Mouse (Mus musculus) lung, embryonic 16.5 days (tissue): ENCODE measurements around the gene Ccdc136. TPM values are rescaled to one million over a fixed set of nuclear protein-coding genes. Genes with fewer than 3 reads are reported as not detected.

Source experiments
- ATAC-seq: fragments of 200-750 bp; cut with Nextera tagmentation; 2 replicates; pipeline ENCODE4 v1.8.0; 2017; ENCODE audit warnings: low read depth, mild to moderate bottlenecking, moderate library complexity
- H3K27ac ChIP-seq: fragments of 300-500 bp; sonication (generic); 2 replicates; pipeline ENCODE4 v1.5.1; 2014; ENCODE audit warnings: mild to moderate bottlenecking, control low read depth, low read length
- H3K27me3 ChIP-seq: fragments of 300-500 bp; sonication (generic); 2 replicates; pipeline ENCODE4 v1.6.1; 2014; ENCODE audit warnings: low read depth, low read length, mixed read lengths; ENCODE audit not compliant: control insufficient read depth, insufficient read depth
- H3K36me3 ChIP-seq: fragments of 300-500 bp; sonication (generic); 2 replicates; pipeline ENCODE4 v1.6.1; 2014; ENCODE audit warnings: low read length; ENCODE audit not compliant: control insufficient read depth, insufficient read depth
- H3K4me1 ChIP-seq: fragments of 300-500 bp; sonication (generic); replicated peaks from 2 replicates; pipeline ENCODE4 v1.6.1; 2014; ENCODE audit warnings: low read length, mixed read lengths; ENCODE audit not compliant: control insufficient read depth, insufficient read depth
- H3K4me2 ChIP-seq: fragments of 300-500 bp; sonication (generic); 2 replicates; pipeline ENCODE4 v1.6.1; 2014; ENCODE audit warnings: low read depth, low read length, control low read depth
- H3K4me3 ChIP-seq: fragments of 300-500 bp; sonication (generic); 2 replicates; pipeline ENCODE4 v1.5.1; 2014; ENCODE audit warnings: mild to moderate bottlenecking, low read length, control low read depth
- H3K9ac ChIP-seq: fragments of 300-500 bp; sonication (generic); 2 replicates; pipeline ENCODE4 v1.6.1; 2014; ENCODE audit warnings: low read length, control low read depth
- H3K9me3 ChIP-seq: fragments of 300-500 bp; sonication (generic); 2 replicates; pipeline ENCODE4 v1.6.1; 2016; ENCODE audit warnings: low read length; ENCODE audit not compliant: control insufficient read depth
- WGBS: fragments of 180-500 bp; shearing (Covaris S2); extraction: QIAGEN DNeasy Blood & Tissue Kit; methylation state at CpG from one replicate; pipeline ENCODE4 v1.1.7; 2014; 5-methylcytosine and 5-hydroxymethylcytosine counted together
- polyA plus RNA-seq: library from polyadenylated mRNA; unstranded; fragments of >200 nt; fragmentation: Nextera tagmentation; extraction: Ambion mirVana; gene quantifications from 2 replicates; pipeline ENCODE4 v1.2.1, GENCODE M21; 2015

The Ccdc136 gene
- polyA plus RNA-seq, 1 experiment from 2014 or later = 13.8 TPM

DNA sequence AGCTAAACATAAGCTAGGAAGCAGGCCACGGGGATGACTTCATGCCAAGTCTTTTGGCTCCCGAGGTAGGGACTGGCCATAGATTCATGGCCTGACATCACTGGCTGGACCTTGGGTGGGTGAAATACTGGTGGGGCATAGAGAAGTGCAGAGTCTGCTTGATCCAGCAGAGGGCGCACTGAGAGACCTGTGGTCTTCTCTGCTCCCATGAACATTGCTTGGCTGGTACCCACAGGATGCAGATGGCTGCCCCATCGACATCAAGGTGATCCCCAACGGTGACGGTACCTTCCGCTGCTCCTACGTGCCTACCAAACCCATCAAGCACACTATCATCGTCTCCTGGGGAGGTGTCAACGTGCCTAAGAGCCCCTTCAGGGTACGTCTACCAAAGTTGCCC is 48.7 kb downstream of the Ccdc136 start:
- no peak overlapping the region for H3K27ac ChIP-seq
- H3K4me3 ChIP-seq = no peak overlapping the region
- no peaks in the 10 kb centered on the region for H3K4me1 ChIP-seq
- H3K9me3 ChIP-seq = no peaks in the 10 kb centered on the region
- ATAC-seq = 0 out of 2 replicates have a peak, but pooled peaks have one; percentile 3
- no peak overlapping the region for H3K4me2 ChIP-seq
- no peaks in the 10 kb centered on the region for H3K27me3 ChIP-seq
- H3K36me3 ChIP-seq = no peaks in the 10 kb centered on the region
- H3K9ac ChIP-seq = no peak overlapping the region
- WGBS = 67% methylated on average over 11 of the region's 11 CpGs

DNA sequence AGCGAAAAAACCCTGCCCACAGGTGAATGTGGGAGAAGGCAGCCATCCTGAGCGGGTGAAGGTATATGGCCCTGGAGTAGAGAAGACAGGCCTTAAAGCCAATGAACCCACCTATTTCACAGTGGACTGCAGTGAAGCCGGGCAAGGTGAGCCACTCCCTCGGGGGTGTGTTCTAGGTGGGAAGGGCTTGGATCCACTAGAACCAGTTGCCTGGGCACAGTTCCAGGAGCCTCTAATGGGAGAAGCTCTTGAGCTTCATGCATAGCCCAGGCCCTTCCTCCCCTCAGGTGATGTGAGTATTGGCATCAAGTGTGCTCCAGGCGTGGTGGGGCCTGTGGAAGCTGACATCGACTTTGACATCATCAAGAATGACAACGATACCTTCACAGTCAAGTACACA is 49.2 kb downstream of the Ccdc136 start:
- Histone ChIP-seq H3K4me1 (no peaks in the 10 kb centered on the region), H3K4me2 (no peak overlapping the region), H3K4me3 (no peak overlapping the region), H3K9me3 (no peaks in the 10 kb centered on the region), H3K27me3 (no peaks in the 10 kb centered on the region), H3K27ac (no peak overlapping the region), H3K36me3 (no peaks in the 10 kb centered on the region), H3K9ac (no peak overlapping the region)
- peak; percentile 64 for ATAC-seq
- WGBS = 70% methylated on average over 7 of the region's 7 CpGs

DNA sequence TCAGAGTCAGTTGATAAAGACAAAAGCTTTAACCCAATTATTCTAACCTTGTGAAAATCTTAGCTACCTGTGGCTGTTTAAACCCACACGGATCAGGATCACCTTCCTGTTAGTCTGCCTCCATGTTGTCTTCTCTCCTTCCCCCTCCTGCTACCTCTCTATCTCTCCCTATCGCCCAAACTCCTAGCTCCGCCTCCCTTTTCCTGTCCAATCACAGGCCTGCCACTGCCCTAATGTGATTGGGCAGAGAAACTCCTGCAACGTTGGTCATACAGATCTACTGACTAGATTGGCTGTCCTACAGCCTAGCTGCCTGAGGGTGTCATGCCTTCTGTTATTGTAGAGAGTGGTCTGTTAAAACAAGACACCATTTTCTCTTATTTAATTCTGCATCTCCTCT is 53.7 kb downstream of the Ccdc136 start:
- WGBS = 27% methylated on average over 4 of the region's 4 CpGs
- no peaks in the 10 kb centered on the region for H3K27me3 ChIP-seq
- no peak overlapping the region for H3K4me2 ChIP-seq
- no peak for ATAC-seq
- no peaks in the 10 kb centered on the region for H3K36me3 ChIP-seq
- H3K4me1 ChIP-seq = no peaks in the 10 kb centered on the region
- H3K4me3 ChIP-seq = no peak overlapping the region
- no peak overlapping the region for H3K9ac ChIP-seq
- H3K9me3 ChIP-seq = no peaks in the 10 kb centered on the region
- no peak overlapping the region for H3K27ac ChIP-seq

DNA sequence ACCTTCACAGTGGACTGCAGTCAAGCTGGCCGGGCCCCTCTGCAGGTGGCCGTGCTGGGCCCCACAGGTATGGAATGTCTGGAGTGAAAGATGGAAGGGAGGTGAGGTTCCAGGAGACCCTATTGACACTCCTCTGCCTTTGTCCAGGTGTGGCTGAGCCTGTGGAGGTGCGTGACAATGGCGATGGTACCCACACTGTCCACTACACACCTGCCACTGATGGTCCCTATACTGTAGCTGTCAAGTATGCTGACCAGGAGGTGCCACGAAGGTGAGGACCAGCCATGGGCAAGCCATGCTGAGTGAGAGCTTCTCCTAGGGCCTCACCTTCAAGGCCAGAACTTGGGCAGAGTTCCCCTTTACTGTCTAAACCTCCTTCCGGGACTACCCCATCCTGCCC is 54.6 kb downstream of the Ccdc136 start:
- no peak overlapping the region for H3K9ac ChIP-seq
- no peaks in the 10 kb centered on the region for H3K27me3 ChIP-seq
- no peaks in the 10 kb centered on the region for H3K36me3 ChIP-seq
- WGBS = 90% methylated on average over 6 of the region's 6 CpGs
- H3K4me1 ChIP-seq = no peaks in the 10 kb centered on the region
- no peak overlapping the region for H3K27ac ChIP-seq
- H3K9me3 ChIP-seq = no peaks in the 10 kb centered on the region
- no peak overlapping the region for H3K4me3 ChIP-seq
- H3K4me2 ChIP-seq = no peak overlapping the region
- ATAC-seq = no peak

DNA sequence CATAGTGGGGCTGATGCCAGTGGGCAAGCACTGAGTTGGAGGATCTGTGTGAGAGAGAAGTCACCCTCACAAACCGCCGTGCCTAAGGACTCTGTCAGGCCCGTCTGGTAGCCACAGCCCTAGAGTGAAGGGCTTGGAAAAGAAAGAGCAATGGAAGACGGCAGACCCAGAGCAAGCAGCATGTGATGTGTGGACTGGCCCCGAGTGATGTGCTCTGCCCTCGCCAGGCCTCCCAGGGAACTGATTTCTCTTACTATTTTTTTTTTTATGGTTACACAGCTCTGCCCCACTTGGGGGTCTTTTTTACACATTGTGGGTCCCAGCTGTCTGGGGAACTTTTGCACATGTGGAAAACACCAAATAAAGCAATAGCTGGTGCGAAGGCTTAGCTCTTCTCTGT is 65.4 kb downstream of the Ccdc136 start:
- ATAC-seq = no peak
- Histone ChIP-seq H3K36me3 (no peaks in the 10 kb centered on the region; the same call in 1 of the 2 replicates), H3K27me3 (no peaks in the 10 kb centered on the region), H3K9me3 (no peaks in the 10 kb centered on the region), H3K4me1 (no peaks in the 10 kb centered on the region), H3K4me2 (no peak overlapping the region), H3K27ac (no peak overlapping the region), H3K4me3 (no peak overlapping the region), H3K9ac (no peak overlapping the region)
- 47% methylated on average over 7 of the region's 7 CpGs for WGBS

DNA sequence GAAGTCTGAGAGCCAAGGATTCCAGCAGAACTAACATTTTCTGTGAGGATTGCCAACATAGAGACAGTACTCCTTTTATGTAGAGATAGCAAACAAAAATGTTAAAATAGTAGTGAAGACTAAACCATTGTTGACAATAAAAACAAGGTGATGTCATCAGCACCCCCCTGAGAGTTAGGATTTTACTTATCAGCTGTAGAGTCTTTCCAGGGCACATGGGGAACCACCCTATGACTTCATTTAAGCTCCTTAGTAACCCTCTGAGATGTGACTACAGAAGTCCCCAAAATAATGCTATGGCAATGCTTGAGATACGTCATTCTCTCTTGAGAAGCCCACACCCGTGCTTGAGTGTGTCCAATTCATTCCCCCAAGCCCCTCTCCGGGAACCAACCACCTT is 67.3 kb downstream of the Ccdc136 start:
- Histone ChIP-seq H3K9ac (no peak overlapping the region), H3K36me3 (no peaks in the 10 kb centered on the region; the same call in 1 of the 2 replicates), H3K9me3 (no peaks in the 10 kb centered on the region), H3K27ac (no peak overlapping the region), H3K27me3 (no peaks in the 10 kb centered on the region), H3K4me3 (no peak overlapping the region), H3K4me1 (peaks cover under 1% of the 10 kb centered on the region; the same call in 1 of the 2 replicates), H3K4me2 (no peak overlapping the region)
- 54% methylated on average over 3 of the region's 3 CpGs for WGBS
- ATAC-seq = no peak

DNA sequence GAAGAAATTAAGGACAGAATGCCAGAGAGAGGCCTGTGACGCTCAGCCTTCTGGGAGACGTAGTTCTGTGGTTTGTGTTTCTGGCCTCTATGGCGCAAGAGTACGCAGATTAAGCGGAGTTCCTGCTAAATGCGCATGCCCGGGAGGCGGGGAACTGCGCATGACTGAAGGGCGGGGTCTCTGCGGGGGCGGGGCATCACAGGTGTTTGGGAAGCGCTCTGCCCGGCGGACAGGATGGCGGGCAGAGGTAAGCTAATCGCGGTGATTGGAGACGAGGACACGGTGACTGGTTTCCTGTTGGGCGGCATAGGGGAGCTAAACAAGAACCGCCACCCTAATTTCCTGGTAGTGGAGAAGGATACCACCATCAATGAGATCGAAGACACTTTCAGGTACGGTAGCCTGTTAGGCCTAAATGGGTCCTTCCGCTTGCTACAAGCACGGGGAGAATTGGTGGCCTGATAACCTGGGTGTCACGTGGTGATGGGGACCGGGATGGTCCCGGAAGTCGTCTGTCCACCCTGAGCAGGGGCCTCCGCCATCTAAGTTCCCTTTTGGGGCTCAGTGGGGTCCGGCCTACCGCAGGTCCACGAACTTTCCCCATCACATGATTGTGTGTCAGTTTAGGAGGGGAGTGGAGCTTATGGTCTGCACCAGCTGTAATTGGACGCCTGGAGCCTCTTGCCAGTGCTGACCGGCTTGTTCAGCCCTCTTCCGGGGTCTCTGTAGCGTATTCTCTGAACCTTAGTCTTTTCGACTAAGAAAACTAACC is 71.7 kb downstream of the Ccdc136 start, which contains the start of gene Atp6v1f:
Gene Atp6v1f (plus strand): TSS at position 136 of the 772 bp plus-strand sequence.
- under 1% methylated on average over 39 of the region's 39 CpGs for WGBS
- H3K36me3 ChIP-seq = peaks cover 11% of the 10 kb centered on the region
- peak; percentile 95 for ATAC-seq
- no peaks in the 10 kb centered on the region for H3K27me3 ChIP-seq
- peak within 1 kb of the TSS; percentile 82 for H3K4me2 ChIP-seq
- H3K9me3 ChIP-seq = no peaks in the 10 kb centered on the region
- peak within 1 kb of the TSS; percentile 81 for H3K9ac ChIP-seq
- H3K4me3 ChIP-seq = peak within 1 kb of the TSS; percentile 85
- H3K4me1 ChIP-seq = peaks cover 5% of the 10 kb centered on the region; the same call in 1 of the 2 replicates
- H3K27ac ChIP-seq = peak within 1 kb of the TSS; percentile 59

DNA sequence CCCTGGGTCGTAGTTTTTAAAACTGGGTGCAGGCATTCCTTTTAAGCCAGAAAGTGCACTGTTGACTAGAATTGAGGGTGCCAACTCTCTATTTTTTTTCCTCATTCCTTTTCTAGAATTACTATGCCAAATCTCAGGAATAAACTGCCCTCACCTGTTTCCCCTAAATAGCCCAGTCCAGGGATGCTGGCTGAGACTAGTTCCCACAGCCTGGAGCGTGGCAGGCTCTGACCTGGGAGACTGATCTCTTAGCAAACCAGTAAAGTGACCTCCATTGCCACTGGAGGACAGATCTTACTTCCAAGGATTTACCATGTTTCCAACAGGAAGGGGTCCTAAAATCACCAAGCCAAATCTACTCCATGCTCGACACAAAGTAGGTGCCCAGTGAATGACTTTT is 72.7 kb downstream of the Ccdc136 start:
- peaks cover 9% of the 10 kb centered on the region for H3K4me1 ChIP-seq
- no peak overlapping the region for H3K27ac ChIP-seq
- peaks cover 11% of the 10 kb centered on the region for H3K36me3 ChIP-seq
- no peak for ATAC-seq
- H3K4me3 ChIP-seq = peak overlapping the region; percentile 85
- H3K9me3 ChIP-seq = no peaks in the 10 kb centered on the region
- no peaks in the 10 kb centered on the region for H3K27me3 ChIP-seq
- H3K4me2 ChIP-seq = peak overlapping the region; percentile 82
- WGBS = 79% methylated on average over 3 of the region's 3 CpGs
- no peak overlapping the region for H3K9ac ChIP-seq

DNA sequence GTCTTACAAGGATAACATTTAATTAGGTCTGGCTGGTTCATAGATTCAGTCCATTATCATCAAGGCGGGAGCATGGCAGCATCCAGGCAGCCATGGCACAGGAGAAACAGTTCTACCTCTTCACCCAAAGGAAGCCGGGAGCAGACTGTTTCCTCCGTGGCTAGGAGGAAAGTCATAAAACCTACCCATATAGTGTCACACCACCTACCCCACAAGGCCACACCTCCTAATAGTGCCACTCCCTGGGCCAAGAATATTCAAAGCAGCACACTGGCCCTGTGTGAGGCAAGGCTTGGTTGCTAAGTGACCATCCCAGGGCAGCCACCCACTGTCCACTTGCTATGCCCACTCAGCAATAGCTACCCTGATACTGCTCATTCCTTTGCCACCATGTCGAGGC is 75.0 kb downstream of the Ccdc136 start, which contains the start of gene Atp6v1fnb:
Gene Atp6v1fnb (plus strand): TSS at position 301 of the 400 bp plus-strand sequence.
- Histone ChIP-seq H3K9me3 (no peaks in the 10 kb centered on the region), H3K9ac (no peak within 1 kb of the TSS), H3K27me3 (no peaks in the 10 kb centered on the region; the same call in 1 of the 2 replicates), H3K4me2 (no peak within 1 kb of the TSS), H3K36me3 (peaks cover 11% of the 10 kb centered on the region), H3K4me1 (peaks cover 14% of the 10 kb centered on the region), H3K4me3 (no peak within 1 kb of the TSS), H3K27ac (no peak within 1 kb of the TSS)
- no peak for ATAC-seq
- 92% methylated on average over 4 of the region's 4 CpGs for WGBS
